Mouse (Mus musculus): ENCODE results near the gene Svop.

- TF ChIP-seq CTCF (IDR thresholded peaks at IDR 0.05; ENCODE audit: low read depth) (no peak), EP300 (IDR thresholded peaks at IDR 0.05; ENCODE audit: low read depth) (no peak)
Observed at GRCm38 (mm10) chr5:114067543-114067942, 23.8 kb downstream of the Svop start.
